Mouse (Mus musculus) lung, postnatal 10 days (tissue): ENCODE measurements at regions not wholly inside any gene's neighbourhood (a gene's known extent, or its start where the extent isn't known, plus 50 kb on each side); places are given as distances from the start of the nearest gene placed in this dataset.
A peak's percentile ranks its signal among the peaks of the same experiment; 100 is the strongest.

Source experiments
- DNase-seq: peaks from one replicate; pipeline ENCODE4 v3.0.0; 2021

DNA sequence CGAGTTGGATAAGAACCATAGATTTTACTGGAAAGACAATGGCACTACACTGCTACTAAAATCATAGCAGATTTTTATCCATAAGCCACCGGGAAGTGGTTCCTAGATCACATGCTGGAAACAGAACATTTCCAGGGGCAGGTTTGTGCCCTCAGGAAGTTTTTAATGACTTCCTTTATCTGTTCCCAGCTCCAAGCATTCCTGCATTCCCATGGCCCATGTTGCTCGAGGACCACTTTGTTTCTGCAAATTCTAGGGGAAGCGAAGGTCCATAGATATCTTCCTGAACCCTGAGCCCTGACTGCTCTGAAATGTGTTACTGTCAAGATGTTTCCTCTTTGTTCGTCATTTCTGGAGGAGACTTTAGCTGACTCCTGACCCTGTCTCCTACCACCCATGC lies 235.6 kb upstream of the Map3k1 start:
- no peak for DNase-seq

DNA sequence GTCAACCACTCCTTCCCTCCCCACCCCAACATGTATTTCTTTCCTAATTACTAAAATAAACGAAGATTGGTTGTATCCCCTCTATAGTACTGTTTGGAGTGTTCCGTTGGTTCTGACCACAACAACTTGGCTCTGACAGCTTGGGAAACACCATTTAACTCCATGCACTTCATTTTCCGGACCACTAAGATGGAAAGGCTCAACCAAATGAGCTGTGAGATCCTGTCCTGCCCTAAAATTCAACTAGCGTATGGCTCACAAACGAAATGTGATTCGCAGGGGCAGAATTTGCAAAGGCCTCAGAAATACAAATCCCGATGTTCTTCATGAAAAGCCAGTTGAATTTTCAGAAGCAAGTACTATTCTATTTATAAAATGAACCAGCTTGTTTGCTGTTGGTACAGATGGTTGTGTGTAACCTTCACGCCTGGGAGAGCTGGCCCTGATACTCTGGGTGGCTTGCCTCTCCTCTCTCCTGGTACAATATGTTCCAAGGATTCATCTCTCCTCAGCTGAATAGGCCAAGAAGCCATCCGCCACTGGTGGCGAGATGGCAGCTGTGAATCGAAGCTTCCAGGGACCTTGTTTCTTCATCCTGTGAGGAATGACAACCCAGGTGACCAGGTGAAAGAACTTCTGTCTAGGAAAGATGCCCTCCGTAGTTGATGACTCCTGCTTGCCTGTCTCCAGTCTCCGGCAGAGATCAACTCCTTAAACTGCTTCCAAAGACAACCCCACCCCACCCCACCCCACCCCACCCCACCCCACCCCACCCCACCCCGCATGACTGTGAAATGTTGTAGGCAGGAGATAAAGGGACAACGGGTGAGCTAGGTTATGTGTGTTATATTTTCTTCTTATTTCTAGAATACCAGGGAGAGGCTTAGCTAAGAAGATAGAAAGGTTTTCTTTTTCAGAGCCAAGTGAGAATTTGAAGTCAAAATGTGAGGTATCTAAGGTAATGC lies 237.7 kb upstream of the Map3k1 start:
- DNase-seq: peak; percentile 32

DNA sequence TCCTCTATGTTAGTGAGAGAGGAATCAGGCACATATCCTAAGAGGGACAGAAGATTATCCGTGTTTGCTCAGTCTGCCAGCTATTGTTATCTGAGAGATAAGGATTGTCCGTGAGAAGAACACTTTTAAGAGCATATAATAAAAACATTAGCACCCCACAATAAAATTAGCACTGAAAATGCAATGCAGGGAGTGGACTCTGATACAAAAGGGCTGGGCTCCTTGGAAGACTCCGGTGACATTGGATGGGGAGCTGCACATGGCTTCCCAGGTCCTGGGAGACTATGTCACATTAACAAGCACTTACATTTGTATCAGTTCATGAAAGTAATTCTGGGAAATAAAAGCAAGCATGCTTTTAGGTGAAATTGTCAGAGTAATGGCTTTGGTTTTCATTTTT lies 238.6 kb upstream of the Map3k1 start:
- DNase-seq: no peak

DNA sequence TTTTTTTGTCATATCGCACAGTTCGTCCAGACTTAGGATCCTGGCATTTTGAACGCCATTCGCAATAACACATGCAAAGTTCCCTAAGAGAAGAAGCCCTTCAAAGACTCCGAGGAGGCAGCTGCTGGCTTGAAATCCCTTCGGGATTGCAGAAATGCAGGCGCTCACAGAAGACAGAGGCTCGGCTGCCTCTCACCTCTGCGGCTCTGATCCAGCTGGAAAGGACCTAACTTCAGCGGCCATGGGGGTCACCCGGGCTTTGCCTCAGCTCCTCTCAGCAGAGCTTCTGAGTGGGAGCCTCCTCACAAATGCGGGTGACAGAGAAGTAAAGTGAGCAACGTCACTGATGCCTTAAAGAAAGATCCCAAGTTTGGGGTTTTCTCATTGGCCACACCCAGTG lies 239.1 kb upstream of the Map3k1 start:
- no peak for DNase-seq

DNA sequence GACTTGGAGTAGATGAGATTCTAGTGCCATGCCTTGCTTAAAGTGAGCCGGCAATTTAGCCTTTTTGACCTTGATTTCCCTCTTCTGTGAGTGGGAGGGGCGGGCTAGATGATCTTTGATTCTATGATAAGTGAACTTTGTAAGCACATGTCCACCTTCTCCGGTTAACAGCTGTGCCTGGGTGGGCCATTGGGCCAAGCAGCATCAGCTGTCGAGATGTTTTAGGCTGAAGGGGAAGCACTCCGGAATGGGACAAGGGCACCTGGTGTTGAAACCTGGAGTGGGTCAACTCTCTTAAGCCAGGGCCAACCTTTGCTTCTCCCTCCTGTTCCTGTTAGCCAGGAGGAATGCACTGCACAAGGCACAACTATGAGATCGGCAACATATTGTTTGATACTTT lies 239.5 kb upstream of the Map3k1 start:
- DNase-seq: no peak

DNA sequence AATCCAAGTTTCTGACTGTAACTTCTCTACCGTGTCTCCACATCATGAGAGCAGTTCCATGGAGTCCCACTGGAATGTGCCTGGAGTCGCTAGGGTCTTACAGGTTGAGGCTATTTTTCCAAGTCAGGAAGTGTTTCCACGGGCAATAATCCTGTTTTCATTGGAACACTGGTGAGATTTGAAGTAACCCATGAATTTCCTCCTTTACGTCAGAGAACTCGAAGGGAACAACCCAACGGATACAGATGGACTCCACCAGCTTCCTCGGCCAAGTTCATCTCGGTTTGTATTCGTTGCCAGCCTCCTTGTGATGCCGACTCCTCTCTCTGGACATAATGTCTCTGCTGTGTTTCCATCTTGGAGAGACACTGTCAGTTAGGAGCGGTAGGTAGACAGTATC lies 237.4 kb upstream of the Ankrd55 start:
- no peak for DNase-seq

DNA sequence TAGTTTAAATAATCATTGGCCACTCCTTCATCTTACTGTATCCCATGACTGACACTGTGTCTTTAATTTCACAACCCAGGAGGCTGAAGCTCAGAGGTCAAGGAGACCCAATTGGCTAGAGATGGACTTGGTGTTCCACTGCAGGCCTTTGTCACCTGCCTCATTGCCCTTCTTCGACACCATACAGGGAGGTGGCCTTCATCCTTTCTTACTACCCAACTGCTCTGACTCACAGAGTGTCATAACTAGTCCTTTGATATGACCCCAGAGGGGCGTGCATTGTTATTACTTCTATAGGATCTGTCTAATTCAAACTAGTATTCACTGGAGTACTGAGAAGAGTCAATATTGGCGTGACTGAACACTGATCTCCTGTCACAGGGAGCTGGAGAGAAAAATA lies 236.2 kb upstream of the Ankrd55 start:
- DNase-seq: no peak

DNA sequence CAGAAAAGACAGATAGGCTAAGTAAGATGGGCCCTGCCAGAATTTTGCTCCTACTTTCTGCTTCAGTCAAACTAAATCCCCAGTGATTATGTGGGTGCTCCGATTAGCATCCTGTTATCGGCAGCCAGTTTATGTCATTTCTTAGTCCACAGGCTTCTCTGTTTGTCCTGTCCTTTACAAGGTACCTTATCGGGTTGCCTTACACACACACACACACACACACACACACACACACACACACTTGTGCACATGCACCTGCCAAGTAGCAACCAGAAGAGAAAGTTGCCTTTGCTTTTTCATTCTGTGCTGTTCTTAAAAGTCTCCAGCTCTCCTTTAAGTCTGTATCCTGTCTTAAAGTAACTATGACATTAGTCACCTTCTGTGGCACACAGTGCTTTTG lies 235.8 kb upstream of the Ankrd55 start:
- DNase-seq: no peak

DNA sequence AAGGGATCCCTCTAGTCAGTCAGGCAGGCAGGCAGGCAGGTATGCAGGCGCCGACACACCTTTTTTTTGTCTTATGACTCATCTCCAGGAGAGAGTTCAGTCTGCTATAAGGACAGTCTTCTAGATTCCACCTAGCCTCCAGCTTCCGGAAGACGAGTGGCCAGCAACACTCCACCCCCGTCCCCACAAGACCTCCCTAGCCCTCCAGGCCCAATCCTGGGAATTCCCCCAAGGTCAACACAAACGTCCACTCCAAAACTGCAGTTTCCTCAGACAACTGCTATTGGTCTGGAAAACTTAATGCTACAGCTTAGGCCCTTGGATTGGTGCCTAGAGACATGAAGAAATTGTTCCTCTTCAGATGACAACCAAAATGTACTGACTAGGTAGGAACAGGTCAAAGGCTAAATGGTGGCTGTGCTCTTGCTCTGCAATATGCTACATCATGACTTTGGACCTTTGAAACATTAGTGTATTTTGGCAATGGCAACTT lies 233.3 kb upstream of the Ankrd55 start:
- DNase-seq: peak; percentile 21

DNA sequence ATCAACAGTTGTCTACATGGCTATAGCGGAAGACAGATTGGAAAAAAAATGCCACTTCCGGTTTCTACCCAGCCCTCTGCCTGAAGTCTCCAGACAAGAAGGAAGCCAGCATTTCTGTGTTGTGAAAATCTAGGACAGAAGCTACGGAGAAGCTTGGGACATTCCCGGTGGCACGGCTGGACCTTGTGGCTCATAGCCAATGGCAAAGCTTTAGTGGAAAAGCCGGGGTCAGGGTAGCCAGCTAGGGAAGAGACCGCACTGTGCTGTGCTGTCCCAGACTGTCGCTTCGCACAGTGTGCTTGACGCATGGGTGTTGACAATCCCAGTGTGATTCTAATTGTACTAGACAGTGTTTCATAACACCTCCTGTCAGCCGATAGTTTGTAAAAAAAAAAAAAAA lies 230.0 kb upstream of the Ankrd55 start:
- peak; percentile 85 for DNase-seq

DNA sequence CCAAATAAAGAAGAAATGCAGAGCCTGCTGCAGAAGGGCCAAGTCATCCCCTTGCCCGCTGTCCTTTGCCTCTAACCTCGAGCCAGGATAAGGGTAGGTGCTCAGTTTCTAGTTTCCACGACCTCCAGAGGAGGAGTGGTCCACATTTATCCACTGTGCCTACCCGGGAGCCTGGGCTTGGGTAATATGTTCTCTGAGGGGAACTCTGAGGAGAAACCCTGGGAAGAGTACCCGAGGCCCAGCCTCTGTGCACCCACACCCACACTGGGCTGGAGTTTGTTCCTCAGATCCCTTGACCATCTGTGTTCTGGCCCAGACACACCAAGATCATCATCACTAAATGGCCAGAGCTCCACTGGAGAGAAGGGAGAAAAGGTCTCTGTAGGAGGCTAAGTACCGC lies 229.5 kb upstream of the Ankrd55 start:
- DNase-seq: no peak

DNA sequence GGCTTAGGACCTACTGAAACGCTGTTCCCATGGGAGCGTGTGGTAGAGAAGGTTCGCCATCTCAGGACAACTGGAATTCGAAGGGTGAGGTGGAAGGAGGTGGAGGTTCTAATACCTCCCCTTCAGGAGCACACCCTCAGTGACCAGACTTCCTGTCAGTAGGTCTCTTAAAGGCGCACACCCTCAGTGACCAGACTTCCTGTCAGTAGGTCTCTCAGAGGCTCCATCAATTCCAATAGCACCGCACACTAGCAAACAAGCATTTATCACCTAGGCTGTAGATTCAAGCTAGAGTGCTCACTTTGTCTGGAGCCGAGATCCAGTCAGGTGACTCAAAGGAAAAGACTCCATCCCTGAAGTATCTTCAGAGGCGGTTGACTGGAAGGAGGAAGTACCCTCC lies 226.2 kb upstream of the Ankrd55 start:
- no peak for DNase-seq

DNA sequence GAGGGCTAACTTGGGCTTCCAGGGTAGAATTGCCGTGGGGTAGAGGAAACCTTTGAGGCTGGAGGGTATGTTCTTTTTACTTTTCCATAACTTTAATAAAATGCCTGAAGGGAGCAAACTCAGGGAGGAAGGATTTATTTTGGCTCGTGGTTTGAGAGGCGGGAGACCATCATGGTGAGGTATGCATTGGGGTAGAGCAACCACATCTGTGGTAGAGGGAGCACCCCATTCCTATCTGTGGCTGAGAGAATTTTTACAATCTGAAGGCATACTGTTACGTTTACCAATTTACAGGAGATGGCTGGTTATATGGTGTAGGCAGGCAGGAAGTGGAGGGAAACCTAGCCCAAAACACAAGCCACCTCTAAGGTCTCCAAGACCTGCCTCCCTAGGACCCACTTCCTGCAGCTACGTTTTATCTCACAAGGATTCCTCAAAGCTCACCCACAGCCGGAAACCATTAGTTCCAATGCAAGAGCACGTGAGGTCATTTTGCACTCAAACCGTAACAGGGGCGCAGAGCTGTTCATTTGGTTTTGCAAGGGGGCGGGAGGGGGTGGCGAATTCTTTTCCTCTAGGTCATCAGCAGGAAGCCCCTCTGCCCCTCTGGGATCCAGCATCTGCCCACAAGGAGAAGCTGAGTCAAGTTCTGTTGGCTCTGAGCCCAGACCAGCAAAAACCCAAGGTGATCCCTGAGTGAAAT lies 224.7 kb upstream of the Ankrd55 start:
- DNase-seq: no peak

DNA sequence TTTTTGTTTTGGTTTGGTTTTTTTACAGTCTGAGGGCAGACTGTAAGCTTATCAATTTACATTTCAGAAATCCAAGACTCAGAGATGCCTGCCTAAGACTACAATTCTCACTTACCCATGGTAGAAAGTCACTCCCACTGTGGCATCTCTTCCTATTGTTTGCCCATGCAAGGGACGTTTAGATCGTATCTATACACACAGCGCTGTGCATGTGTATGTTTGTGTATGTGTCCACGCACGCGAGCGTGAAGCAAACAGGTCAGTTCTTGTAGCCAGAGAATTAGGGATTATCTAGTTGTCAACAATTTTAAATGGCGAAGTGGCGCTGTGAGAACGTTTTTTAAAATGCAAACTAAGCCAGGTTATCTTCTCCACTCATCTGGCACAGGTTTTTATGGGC lies 223.6 kb upstream of the Ankrd55 start:
- DNase-seq: no peak

DNA sequence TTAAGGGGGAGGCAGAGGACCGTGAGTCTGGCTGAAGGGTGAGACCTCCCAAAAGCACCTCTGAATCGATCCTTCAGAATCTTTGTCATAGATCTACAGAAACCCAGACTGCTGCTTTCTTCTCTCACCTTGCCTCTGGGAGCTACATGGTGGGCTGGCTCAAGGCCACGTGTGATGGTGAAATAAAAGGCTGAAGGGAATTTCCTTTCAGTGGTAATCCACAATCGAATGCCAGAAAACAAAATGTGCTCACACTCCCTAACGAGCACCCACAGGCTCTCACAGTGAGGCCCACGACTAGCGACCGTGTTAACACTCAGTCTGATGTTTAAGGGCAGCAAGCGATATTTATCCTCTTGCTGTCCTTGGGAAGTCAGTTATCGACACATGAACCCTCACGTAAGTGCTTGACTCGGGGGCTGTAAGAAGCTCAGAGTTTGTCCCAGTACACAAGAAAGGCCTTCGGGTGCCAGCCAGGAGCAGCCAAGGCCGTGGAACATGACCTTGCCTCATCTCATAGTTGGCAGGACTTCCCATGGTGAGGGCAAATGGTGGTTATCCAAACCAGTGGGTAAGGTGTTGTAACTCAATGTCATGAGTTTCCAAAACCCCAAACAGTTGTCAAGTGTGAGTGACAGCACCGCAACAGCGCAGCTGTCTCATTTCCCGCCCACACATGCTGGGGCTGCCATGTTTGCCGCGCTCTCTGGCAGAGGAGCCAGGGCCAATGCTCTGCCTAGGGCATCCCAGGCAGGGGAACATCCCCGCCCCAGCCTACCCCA lies 221.0 kb upstream of the Ankrd55 start:
- DNase-seq: peak; percentile 53

DNA sequence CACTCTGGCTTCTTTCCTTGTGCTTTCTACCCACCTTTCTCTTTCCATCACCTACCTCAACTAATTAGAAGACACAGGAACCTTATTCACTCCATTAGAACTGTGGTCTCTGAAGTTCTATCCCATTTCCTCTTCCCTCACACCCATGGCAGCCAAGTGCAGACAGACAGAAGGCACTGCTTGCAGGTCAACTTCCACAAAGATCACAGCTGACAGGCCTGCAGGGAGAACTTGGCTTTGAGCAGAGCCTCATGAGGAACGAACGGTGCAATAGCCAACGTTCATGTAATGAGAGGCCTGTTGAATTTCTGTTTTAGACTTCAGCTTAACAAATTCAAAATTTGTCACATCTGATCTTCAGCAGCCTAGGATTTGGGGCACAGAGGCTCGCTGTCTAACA lies 217.5 kb upstream of the Ankrd55 start:
- DNase-seq: no peak

DNA sequence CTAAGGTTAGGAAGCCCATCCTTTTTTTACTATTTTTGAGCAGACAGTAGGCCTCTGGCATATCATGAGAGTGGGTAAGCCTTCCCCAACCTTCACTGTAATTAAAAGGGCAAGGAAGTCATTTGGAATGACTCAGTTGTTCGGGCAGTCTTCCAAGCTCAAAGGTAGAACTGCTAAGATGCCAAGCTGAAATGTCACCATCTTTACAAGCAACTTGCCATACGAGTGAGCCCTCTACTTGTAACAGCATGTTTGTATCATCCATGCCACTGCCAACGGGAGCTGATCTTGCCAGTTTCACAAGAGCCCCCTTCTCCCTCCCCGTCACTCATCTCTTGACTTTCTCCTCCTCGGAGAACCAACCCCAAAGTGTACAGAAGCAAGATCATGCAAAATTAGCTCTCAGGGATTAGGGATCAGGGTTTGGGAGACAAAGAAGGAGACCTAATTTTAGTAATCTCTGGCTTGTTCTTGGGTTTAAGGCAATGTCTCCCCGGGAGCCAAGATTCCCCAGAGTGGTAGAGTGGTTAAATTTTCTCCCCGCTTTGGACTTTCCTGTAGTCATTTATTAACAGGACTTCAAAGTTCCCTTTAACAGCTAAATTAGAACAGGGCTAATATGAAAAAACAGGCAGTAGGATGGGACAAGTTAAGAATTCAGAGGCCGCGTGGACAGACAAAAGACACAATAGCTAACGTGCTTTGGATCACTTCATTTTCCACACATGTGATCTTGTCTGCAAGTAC lies 216.9 kb upstream of the Ankrd55 start:
- DNase-seq: no peak

DNA sequence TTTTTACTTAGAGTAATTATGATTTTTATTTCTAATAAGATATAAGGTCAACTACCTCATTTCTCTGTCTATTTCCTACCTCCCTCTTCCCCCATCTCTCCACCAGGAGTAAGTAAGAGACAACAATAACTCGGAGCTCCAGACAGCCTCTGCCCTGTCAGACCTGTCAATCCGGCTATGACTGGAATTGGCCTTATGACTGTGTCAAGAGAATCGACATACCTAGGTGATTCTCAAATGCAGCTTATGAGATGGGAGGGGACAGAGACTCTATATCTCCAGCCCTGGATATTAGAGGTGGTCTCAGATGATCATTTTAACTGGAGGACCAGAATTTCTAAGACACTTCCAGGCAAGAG lies 216.3 kb upstream of the Ankrd55 start:
- DNase-seq: no peak

DNA sequence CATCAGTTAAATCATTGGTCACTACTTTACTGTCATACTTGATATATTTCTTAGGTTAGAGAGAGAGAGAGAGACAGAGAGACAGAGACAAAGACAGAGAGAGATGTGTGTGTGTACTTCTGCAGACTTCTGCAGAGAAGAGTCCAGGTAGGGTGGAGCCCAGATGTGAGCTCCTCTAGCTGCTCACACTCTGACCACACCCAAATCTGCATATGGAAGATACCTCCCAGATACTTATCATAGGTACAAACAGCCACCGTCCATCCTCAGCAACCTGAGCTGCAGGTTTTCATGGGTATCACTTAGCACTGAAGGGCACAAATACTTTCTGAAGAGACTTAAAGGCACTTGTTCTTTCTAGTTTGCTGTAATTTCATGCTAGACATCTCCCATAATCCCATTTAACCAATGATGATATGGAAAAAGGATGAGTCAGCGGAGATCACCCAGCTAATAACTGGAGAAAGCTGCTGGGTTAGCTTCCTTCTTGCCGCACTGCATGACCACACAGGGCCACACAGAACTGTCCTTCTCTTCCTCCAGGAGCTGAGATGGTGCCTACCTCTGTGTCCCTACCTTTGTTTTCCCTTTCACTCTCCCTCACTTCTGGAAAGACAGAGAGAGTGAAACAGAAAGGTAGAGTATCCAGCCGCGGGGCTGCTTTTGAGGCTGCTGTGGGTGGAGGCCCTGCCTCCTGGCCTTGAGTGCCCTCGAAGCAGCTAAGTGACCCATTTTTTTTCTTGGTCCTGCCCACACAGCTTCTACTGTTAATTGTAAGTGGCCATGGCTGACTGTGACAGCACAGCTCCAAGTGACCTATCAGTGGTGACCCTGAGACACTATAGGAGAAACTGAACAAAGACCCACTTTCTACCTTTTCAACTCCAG lies 214.5 kb upstream of the Ankrd55 start:
- no peak for DNase-seq

DNA sequence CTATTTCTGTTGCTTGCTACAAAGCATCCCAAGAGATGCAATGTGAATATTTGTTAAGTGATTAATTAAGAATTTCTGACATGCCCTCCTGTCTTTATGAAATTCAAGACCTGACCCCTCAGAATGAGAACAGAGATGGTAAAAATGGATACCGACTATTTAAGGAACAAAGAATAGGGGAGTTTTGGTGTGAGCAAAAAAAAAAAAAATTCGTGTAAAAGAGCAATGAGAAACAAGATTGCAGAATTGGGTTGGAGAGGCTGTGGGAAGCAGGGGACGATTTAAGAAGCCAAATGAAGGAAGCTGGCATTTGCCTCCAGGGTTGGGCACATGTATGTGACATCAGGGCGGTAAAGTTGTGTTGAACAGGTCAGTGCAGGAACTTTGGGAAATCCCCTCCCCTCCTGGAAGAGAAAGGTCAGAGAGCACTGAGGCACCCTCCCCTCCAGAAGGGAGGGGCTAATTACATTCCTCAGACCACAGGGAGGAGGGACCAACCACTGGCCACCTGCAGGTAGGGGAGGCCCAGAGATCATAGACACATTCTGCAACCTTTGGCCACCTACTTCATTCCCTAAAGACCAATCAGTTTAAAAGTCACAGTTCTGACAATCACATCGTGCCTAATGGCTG lies 212.3 kb upstream of the Ankrd55 start:
- no peak for DNase-seq

DNA sequence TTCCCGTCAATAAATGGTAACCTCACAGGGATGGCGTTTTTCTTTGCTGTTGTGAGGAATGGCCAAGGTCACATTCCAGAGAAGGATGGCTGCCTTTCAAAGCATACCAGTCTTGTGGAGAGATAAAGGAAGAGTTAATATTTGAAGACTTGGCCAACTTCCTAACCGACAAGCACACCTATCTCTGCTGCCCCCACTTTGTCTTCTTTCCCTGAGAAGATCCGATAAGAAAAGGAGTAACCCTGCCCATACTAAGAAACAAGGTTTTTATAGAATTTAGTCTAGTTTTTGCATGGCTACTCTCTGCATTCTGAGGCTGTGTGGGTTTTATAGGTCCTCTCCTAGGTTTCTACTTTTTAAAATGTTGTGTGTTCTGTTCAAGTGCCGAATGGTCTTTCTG lies 210.2 kb upstream of the Ankrd55 start:
- no peak for DNase-seq
